Mouse (Mus musculus) G1E (cell line): Measurements from ENCODE around the gene Csnk1g1. TPM values are rescaled to one million over a fixed set of nuclear protein-coding genes. Genes with fewer than 3 reads are reported as not detected.

ENCODE experiments used
- ATAC-seq: 2 replicates; pipeline ENCODE4 v1.8.0; 2016; ENCODE audit warnings: mild to moderate bottlenecking; ENCODE audit not compliant: insufficient number of reproducible peaks, poor library complexity, low FRiP score, severe bottlenecking; ENCODE audit errors: extremely low read depth
- DNase-seq: peaks from one replicate; pipeline ENCODE4 v3.0.0; 2012; ENCODE audit warnings: low spot score
- H3K27me3 ChIP-seq: 2 replicates; pipeline ENCODE4 v1.6.1; 2012; ENCODE audit warnings: mild to moderate bottlenecking, low read length, inconsistent platforms; ENCODE audit not compliant: insufficient read depth
- H3K36me3 ChIP-seq: replicated peaks from 2 replicates; pipeline ENCODE3; 2012; ENCODE audit warnings: mild to moderate bottlenecking, inconsistent platforms
- H3K4me1 ChIP-seq: 2 replicates; pipeline ENCODE4 v1.6.1; 2012; ENCODE audit warnings: low read depth, low read length, inconsistent platforms, mixed read lengths; ENCODE audit not compliant: insufficient read depth
- H3K4me3 ChIP-seq: 2 replicates; pipeline ENCODE4 v1.5.1; 2012; ENCODE audit warnings: low read depth, mild to moderate bottlenecking, inconsistent platforms, low read length, moderate library complexity, mixed read lengths
- H3K9me3 ChIP-seq: replicated peaks from 2 replicates; pipeline ENCODE4 v1.6.1; 2012; ENCODE audit warnings: inconsistent platforms
- CTCF ChIP-seq: IDR thresholded peaks from 2 replicates; pipeline ENCODE4 v1.5.1; 2012; ENCODE audit warnings: low read depth, low read length, inconsistent platforms, mixed read lengths
- GATA1 ChIP-seq: IDR thresholded peaks from 2 replicates; pipeline ENCODE4 v1.6.1; 2012; ENCODE audit warnings: borderline replicate concordance, low read length, inconsistent platforms, mixed read lengths
- GATA2 ChIP-seq: IDR thresholded peaks from 2 replicates; pipeline ENCODE4 v1.6.1; 2012; ENCODE audit warnings: low read depth, low read length, inconsistent platforms, borderline replicate concordance
- POLR2AphosphoS5 ChIP-seq: IDR thresholded peaks from 2 replicates; pipeline ENCODE4 v1.6.1; 2012; ENCODE audit warnings: low read depth, low read length, inconsistent platforms; ENCODE audit not compliant: insufficient replicate concordance
- TAL1 ChIP-seq: conservative IDR thresholded peaks from 2 replicates; pipeline ENCODE4 v1.6.1; 2012; ENCODE audit warnings: low read depth, low read length, inconsistent platforms, mixed read lengths
- polyA plus RNA-seq: library from polyadenylated mRNA; stranded (reverse); fragments of >175 nt; gene quantifications from 2 replicates; pipeline ENCODE4 v1.2.3, GENCODE M21; 2012
- total RNA-seq, 2 experiments: library from RNA; stranded (forward) in 1 of 2; stranded (reverse) in 1 of 2; fragments of 200-1000 nt in 1 of 2; fragments of >200 nt in 1 of 2; fragmentation: Nextera tagmentation in 1 of 2; gene quantifications; 2 replicates each; pipeline ENCODE4 v1.2.3; 2014 to 2017

Gene Csnk1g1
- total and polyA plus RNA-seq, 3 experiments = 9.5 to 81.9 (median 34.1) TPM

DNA sequence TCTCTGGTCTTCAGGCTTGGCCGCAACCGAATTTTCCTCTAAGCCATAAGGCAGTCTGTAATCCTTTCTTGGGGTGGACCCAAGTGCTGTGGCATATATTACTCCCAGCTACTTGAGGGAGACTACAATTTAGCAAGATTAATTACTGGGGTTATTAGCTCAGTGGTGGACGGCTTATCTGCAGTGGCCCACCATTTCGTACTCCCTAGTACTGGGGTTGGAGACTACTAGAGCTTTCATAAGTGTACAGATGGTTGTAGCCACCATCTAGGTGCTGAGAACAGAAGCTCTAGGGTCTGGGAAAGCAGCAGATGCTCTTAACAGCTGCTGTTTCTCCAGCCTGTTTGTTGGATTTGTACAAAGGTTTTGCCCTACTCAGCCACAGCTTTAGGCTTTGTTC lies 152.3 kb downstream of the Csnk1g1 start:
- no peak for ATAC-seq
- Histone ChIP-seq H3K27me3 (no peaks in the 10 kb centered on the region), H3K36me3 (peaks cover 44% of the 10 kb centered on the region), H3K4me1 (peaks cover 33% of the 10 kb centered on the region), H3K4me3 (peak overlapping the region; percentile 81), H3K9me3 (0 out of 2 replicates have a peak, but pooled peaks cover 3% of the 10 kb centered on the region)
- TF ChIP-seq GATA1 = no peak
- no peak for TF ChIP-seq GATA2
- TF ChIP-seq CTCF = no peak
- no peak for TF ChIP-seq POLR2AphosphoS5
- TF ChIP-seq TAL1 = no peak
- no peak for DNase-seq

DNA sequence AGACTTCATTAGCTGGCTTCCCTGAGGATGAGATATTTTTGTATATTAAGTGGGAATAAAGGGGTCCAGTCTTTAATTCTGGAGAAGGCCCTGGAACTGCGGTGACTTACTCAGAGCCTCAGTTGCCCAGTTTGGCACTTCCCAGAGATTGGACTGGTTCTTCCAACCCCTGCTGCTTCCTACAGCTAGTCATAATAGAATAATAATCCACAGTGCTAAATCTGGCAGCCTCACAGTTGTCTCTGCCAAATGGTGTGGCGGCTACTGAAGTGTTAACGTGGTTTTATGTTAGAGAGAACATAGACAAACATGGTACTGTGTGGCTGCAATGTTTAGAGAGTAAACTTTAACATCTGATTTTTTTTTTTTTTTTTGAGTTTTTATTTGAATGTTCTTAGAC lies 152.9 kb downstream of the Csnk1g1 start:
- Histone ChIP-seq H3K4me1 (peaks cover 33% of the 10 kb centered on the region), H3K27me3 (no peaks in the 10 kb centered on the region), H3K4me3 (no peak overlapping the region; the same call in 1 of the 2 replicates), H3K9me3 (0 out of 2 replicates have a peak, but pooled peaks cover 3% of the 10 kb centered on the region), H3K36me3 (peaks cover 51% of the 10 kb centered on the region)
- DNase-seq (no peak), ATAC-seq (no peak)
- no peak for TF ChIP-seq TAL1

DNA sequence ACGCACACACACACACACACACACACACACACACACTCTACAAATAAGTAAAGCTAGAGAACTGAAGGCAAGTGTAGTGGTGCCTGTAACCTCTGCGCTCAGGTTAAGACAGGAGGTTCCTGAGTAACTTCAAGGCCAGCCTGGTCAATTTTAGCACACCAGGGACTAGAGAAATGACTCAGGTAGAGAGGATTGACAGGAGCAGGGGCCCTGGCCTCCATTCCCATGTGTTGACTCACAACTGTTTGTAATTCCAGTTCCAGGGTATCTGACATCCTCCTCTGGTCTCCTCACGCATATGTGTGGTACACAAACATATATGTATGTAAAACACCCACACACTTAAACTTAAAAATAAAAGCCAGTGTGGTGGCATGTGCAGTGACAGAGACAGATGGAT lies 154.7 kb downstream of the Csnk1g1 start:
- H3K4me1 ChIP-seq = peaks cover 31% of the 10 kb centered on the region
- ATAC-seq (no peak), DNase-seq (no peak)
- peaks cover 63% of the 10 kb centered on the region for H3K36me3 ChIP-seq
- no peak overlapping the region for H3K4me3 ChIP-seq
- peaks cover under 1% of the 10 kb centered on the region for H3K27me3 ChIP-seq
- no peak for TF ChIP-seq TAL1
- no peak for TF ChIP-seq GATA1
- no peak for TF ChIP-seq GATA2
- no peak for TF ChIP-seq CTCF
- no peak for TF ChIP-seq POLR2AphosphoS5
- H3K9me3 ChIP-seq = 0 out of 2 replicates have a peak, but pooled peaks cover 3% of the 10 kb centered on the region

DNA sequence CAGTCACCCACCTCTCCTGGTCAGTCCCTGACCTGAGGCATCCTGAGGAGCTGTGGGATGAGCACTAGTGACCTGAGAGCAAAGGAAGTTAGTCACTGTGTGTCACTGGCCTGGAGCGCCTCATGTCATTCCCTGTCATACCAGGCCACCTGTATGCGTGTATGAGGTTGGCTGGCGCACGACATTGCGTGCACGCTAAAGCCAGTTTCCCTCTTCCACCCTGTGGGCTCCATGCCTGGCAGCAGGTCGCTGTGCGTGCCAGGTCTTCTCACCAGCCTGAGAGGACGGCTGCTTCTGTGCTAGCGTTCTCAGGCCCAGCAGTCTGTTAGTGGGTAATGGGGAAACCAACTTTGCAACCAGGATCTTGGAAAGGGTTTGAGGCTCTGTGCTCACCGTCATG lies 155.6 kb downstream of the Csnk1g1 start:
- Histone ChIP-seq H3K4me1 (peaks cover 31% of the 10 kb centered on the region), H3K4me3 (no peak overlapping the region), H3K27me3 (peaks cover 9% of the 10 kb centered on the region), H3K9me3 (0 out of 2 replicates have a peak, but pooled peaks cover 3% of the 10 kb centered on the region), H3K36me3 (peaks cover 63% of the 10 kb centered on the region)
- ATAC-seq (no peak), DNase-seq (no peak)
- no peak for TF ChIP-seq CTCF

DNA sequence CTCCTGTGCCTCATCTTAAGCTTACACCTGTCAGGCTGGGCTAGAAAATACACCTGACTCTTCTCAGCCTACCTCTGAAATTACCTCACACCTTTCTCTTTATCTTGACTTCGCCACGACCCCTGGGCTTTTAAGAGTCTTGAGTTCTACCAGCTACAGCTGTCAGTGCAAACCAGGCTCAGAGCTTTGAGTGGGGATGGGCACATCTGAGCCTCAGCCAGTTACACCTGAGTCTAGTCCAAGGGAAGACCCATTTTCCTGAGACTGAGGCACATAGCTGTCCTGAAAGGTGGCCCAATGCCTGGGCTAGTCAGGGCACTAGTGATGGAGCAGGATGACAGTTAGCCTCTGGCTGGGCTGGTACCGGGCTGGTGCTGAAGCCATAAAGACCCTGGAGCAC lies 158.1 kb downstream of the Csnk1g1 start:
- no peak for DNase-seq
- H3K9me3 ChIP-seq = 0 out of 2 replicates have a peak, but pooled peaks cover 3% of the 10 kb centered on the region
- no peak for ATAC-seq
- H3K36me3 ChIP-seq = peaks cover 55% of the 10 kb centered on the region
- H3K27me3 ChIP-seq = peaks cover 14% of the 10 kb centered on the region
- H3K4me1 ChIP-seq = peaks cover 31% of the 10 kb centered on the region
- no peak overlapping the region for H3K4me3 ChIP-seq
- no peak for TF ChIP-seq POLR2AphosphoS5
- no peak for TF ChIP-seq GATA2
- TF ChIP-seq GATA1 = no peak
- no peak for TF ChIP-seq TAL1
- TF ChIP-seq CTCF = no peak

DNA sequence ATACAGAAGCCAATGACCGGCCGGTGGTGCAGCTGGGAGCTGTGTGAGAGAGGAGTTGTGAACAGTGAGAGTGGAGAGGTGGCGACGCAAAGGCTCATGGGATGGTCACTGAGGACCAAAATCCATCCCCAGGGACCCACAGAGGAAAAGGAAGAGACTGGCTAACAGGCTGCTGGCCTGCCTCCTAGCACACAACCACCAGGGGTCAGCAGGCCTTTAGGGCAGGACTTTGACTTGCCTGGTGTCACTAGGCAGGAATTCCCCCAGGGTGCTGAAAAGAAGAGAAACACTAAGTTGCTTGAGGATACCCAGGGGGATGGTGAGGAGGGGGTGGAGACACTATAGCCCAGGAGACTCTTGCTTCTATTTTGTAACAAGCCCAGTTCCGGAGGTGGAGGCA lies 158.8 kb downstream of the Csnk1g1 start:
- TF ChIP-seq CTCF (peak; percentile 33; the same call in 1 of the 2 replicates), GATA2 (no peak)
- Histone ChIP-seq H3K36me3 (peaks cover 51% of the 10 kb centered on the region), H3K4me1 (peaks cover 30% of the 10 kb centered on the region), H3K27me3 (peaks cover 15% of the 10 kb centered on the region), H3K9me3 (0 out of 2 replicates have a peak, but pooled peaks cover 3% of the 10 kb centered on the region), H3K4me3 (no peak overlapping the region)
- no peak for ATAC-seq
- DNase-seq = no peak

DNA sequence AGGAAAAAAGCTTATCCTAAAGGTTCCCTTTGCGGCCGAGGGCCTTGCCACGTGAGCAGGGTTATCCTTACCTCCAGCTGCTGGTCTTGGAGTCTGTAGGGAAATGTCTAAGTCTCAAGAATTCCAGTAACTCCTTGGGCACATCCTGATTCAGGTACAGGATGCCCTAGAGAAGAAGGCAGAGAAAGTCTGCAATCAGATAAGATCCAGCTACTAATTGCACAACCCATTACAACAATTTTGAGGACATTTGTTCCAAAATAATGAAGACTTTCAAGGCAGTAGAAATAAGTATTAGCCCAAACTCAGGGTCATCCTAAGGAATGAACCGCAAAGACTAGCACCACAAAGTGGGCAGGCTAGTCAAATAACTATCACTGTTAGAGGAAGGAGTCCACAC lies 159.3 kb downstream of the Csnk1g1 start:
- Histone ChIP-seq H3K27me3 (peaks cover 20% of the 10 kb centered on the region), H3K4me3 (no peak overlapping the region), H3K36me3 (peaks cover 46% of the 10 kb centered on the region), H3K9me3 (0 out of 2 replicates have a peak, but pooled peaks cover 3% of the 10 kb centered on the region), H3K4me1 (peaks cover 25% of the 10 kb centered on the region)
- no peak for ATAC-seq
- TF ChIP-seq TAL1 (no peak), GATA1 (no peak), CTCF (no peak), GATA2 (no peak), POLR2AphosphoS5 (no peak)
- DNase-seq = no peak
